Mouse (Mus musculus) left cerebral cortex, postnatal 25 days (tissue): ENCODE results near the gene Nepn. TPM values are rescaled to one million over a fixed set of nuclear protein-coding genes. Genes with fewer than 3 reads are reported as not detected.
"Not testable (repeated sequence)": the region's sequence is repeated elsewhere in the genome, so short reads cannot be mapped to it uniquely, and the experiment has no call there.

ENCODE experiments used
- DNase-seq, 2 experiments: peaks; one replicate each; pipeline ENCODE4 v3.0.0; 2022; ENCODE audit warnings: low spot score in 2 of 2, mixed read lengths in 1 of 2
- intact Hi-C: fragments of 180-260 bp; cut with DNase I; formaldehyde crosslinking; loops from one replicate; pipeline ENCODE4 v1.15.1; 2025
- total RNA-seq, 2 experiments: library from RNA; stranded (reverse); gene quantifications; 2 replicates each; pipeline ENCODE4 v1.2.3; 2021

Nepn gene
- total RNA-seq = not detected

DNA sequence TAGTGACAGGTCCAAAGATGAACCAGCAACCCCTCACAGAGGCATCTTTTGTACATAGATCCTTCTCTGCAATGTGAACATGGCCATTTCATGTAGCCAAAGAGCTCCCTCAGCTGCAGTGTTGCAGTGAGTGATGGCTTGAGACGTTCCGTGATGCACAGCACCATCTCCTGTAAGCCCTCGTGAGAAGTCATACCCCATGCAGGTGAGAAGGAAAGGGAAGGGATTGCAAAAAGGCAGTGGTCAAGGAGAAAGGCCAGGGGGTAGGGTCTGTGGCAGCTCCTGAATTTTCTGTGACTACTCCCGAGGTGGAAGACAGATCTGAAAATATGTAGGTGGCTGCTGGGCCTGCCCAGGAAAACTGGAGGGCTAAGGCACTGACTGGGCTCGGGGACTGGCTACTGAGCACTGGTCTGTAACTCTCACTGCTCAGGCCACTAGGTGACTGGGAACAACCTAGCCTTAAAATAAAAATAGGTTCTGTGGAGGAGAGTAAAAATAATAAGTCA is at the start of gene Nepn:
Nepn (plus strand) TSS at position 51 of the 509 bp plus-strand sequence.
- DNase-seq = no peak
- intact Hi-C loops = loop anchor here (5.0 to 10.0 kb wide), 4 partner anchors 172 to 597 kb away; partner anchors contain the start of gene Vgll2

DNA sequence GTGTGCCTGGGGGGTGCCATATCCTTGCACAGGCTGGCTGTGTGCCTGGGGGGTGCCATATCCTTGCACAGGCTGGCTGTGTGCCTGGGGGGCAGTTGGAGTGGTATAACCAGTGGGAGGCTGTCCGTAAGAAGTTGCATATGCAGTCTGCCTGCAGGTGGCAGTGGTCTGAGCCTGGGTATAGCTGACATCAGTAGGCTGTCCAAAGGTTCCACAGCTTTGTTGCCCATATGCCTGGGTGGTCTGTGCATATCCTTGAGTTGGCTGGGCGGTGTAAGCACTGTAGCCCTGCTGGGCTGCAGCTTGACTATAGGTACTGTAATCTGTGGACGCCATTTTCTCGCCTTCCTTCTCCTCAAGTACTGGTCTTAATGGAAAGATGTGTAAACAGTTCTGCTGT is 45.4 kb upstream of the Nepn start:
- intact Hi-C loops, DNase-seq: not testable (repeated sequence)

DNA sequence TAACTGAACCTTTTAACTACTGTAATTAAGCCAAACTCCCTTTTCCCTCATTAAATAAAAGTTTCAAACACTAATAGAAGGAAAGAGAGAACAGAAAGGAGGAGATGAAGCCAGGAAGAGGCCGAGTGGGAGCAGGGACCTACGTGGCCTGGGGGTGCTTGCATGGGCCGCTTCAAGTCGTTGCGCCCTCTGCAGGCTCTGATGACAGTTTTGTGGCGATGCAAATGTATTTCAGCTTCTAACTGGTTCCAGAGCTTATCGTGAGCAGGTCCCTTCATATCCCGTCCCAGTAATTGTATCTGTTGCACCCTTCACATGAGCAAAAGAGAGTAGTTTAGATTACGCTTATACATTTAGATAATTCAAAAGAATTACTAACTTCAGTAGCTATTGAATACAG is 35.6 kb upstream of the Nepn start:
- intact Hi-C loops = no loop called here
- no peak for DNase-seq

DNA sequence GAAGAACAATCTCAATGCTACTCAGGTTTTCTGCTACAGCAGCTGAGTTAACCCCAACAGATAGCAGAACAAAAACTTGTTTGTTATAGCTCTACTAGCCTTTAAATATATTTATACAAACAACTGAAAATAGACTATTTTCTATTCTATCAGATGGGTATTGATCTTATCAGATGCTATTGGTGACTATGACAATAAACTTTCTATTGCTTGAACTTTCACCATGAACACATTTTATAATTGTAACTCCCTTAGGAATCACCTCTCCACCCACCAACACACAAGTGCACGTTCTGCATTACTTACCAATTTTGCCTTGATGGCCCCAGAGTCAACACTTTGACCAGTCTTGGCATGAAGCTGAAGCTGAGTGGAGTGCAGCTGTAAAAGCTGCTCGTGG is 30.3 kb upstream of the Nepn start, which contains the start of gene Gm26741:
Gm26741 (plus strand) TSS at position 301 of the 400 bp plus-strand sequence.
- intact Hi-C loops = no loop called here
- no peak for DNase-seq

DNA sequence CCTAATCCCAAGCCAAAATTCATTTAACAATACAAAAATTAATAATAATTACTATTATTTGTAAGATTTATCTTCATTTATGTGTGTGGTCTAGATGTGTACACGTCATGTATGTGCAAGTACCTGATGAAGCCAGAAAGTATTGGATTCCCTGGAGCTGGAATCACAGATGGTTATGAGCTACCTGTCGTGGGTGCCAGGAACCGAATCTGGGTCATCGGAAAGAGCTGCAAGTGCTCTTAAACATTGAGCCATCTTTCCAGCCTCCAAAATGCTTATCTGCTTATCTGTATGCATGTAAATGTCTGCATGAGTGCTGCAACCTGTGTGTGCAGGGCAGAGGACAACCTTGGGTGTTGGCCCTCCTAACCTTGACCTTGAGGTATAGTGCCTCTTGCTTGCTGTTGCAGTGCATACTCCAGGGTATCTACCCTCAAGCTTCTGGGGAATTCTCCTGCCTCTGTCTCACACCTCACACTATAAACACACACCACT is 28.5 kb upstream of the Nepn start:
- intact Hi-C loops = no loop called here
- no peak for DNase-seq

DNA sequence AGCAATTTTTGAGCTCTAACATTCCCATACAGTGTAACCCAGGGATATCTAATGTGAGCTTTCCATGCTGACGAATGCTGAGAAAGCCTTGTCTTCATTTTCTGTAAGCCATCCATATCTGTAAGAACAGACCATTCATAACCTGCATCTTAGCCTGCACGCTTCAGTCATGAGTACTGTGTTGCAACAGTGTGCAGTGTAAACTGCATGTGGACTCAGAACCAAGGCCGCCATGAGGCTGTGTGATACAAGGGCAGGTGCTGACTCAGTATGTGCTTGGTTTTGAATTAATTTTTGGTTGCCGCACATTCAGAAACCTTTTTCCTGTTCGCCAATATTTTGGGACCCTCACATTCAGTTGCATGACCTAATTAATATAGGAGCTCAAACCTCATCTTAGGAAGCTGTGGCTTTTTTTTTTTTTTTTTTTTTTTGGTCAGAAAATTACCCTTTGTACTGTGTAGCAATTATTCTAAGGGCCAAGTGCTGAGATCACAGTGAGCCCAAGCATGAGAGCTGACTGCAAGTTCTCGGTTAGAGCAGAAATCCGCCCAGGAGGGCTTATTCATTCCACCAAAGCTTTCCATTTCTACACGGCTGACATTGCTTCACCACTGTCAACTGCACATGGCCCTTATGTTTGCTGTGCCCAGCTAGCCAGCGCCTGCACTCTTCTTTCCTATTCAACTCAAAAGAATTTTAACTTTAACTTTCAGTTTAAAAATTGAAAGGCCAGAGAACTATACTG is 27.7 kb upstream of the Nepn start:
- DNase-seq = no peak
- intact Hi-C loops = no loop called here

DNA sequence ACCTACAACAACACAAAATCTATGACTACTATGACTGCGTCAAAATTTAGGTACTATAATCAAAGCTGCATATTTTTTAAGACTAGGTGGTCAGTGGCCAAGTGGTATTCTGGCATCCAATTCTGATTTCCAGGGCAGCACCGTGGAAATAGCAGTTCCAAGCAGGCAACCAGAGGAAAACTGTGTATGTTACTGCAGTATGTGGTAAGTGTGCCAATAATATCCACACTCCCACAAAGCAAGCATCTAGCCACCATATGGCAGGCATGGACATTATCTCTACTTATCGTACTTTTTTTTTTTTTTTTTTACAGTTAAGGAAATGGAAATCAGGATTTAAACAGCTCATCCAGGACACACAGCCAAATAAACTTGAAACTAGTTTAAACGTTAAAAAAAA is 20.4 kb upstream of the Nepn start:
- DNase-seq = peak in 1 of 2 experiments; percentile 76
- intact Hi-C loops = no loop called here

DNA sequence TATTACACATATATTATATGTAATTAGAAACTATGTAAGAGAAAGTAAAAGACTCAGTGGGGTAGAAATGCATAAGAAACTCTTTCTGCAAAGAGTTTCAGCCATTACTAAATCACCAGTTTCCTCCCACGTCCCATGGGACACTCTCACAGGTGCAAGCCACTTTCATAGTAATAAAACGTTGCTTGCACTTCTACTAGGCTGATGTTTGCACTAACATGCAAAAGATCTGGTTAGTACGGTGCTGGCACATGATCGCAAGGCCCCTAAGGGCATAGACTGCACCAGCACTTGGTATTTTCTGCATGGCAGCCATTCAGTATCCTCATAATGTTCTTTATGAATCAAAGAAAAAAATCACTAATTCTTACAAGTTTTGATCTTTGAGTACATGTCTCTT is 14.9 kb upstream of the Nepn start:
- intact Hi-C loops = no loop called here
- DNase-seq = no peak

DNA sequence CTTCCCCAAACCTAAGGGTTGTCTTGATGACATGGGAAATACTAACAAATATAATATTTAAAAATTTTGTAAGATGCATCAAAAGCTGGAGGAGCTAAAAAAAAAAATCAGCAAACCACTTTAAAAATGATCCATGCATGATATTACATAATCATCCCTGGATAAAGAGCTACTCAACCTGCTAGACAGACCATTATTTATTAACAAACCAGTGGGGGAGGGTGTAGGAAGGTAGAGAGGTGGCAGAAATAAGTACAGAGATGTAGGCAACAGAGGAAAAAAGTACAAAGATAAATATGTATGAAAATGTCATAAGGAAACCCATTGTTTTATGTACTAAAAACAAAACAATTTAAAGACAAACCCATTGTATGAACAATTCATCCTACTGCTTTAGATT is 14.1 kb upstream of the Nepn start:
- intact Hi-C loops = no loop called here
- no peak for DNase-seq

DNA sequence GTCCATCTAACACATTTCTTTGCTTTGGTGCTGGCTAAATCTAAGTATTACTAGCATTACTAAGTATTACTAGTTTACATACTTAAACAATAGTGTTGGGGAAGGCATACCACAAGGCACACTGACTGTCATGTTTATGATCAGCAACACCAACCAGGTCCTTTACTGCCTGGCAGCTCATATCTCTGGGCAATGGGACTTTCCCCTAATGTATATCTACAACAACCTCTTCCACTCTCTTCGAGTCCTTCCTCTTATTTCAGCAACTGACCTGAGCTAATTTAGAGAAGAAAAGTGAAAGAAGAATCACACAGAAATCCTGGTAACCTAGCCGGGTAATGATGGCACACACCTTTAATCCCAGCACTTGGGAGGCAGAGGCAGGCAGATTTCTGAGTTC is 12.3 kb upstream of the Nepn start:
- intact Hi-C loops = no loop called here
- DNase-seq = no peak

DNA sequence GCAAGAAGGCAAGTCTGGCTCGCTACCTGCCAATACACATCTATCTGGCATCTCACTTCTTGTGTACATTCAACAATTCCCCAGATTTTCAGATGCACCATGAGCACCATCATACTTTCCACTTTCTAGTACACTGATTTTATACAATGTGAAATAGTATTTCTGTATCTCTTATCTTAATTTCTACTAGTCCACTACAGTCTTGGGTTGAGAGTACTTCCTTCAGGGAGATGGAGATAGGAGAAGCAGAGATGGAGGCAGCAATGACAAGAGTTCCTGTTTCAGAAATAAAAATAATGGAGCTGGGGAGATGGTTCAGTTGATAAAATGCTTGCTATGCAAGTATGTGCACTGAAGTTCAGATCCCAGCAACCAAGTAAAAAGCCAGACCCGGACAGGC is 11.0 kb upstream of the Nepn start:
- intact Hi-C loops = no loop called here
- DNase-seq = no peak

DNA sequence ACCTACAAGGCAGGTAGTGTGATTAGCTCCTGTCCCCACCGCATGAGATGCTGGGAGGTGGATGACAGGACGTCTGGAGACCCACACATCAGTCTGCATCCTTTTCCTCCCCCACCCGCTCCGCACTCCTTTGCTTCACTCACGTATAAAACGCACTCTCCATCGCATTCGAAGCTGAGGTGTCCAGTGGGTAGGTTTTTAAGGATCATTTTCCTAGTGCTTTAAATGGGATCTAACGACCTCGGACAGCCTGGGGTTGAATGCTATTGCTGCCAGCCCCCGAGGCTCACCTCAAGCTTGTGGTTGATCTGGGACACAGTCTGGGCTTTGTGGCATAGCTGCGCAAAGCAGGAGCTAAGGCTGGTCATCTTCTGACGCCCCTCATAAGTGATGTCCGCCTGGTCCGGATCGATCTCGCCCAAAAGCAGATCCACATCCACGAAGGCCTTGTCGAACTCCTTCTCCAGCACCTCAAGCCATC is 7.4 kb upstream of the Nepn start:
- peak in 1 of 2 experiments; percentile 56 for DNase-seq
- intact Hi-C loops = loop anchor here (10.0 kb wide), 1 partner anchor 357 kb away; the partner anchor contains the start of gene Vgll2

DNA sequence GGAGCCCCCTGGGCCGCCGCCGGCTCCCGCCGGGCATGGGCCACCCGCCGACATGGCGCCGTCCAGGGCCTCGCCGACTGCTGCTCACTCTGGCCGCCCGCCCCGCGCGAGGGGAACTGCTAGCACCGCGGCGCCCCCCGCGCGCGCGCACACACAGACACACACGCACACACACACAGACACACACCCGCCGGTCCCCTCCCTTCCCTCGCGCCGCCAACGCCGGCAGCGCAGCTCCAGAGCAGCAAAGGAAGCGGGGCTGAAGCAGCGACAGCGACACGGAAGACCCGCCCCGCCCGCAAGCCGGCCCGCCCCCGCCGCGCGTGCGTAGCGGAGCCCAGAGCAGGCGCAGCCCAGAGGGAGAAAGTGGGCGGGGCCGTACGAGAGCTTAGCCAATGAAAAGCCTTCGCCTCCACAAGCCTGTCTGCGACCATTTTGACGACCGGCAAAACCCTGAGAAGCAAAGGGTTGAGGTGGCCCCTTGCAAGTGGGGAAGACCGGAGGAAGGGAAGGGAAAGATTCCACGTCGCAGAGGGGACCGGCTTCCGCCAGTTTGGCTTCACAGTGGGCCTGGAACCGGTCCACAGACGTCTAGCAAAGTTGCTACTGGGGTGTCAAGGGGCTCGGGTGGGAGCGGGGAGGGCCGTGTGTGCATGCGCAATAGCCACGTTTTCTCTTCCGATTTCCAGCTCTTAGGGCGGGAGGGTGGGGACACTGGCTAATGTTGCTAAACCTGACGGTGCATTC is 6.8 kb upstream of the Nepn start, which contains the start of gene Gopc:
Gopc (minus strand) TSS at position 280 of the 747 bp plus-strand sequence.
- peak; percentile 98 to 99 for DNase-seq
- intact Hi-C loops = loop anchor here (1.0 to 10.0 kb wide), 3 partner anchors 35 to 357 kb away; partner anchors contain the start of genes Dcbld1, Nus1 and Vgll2

DNA sequence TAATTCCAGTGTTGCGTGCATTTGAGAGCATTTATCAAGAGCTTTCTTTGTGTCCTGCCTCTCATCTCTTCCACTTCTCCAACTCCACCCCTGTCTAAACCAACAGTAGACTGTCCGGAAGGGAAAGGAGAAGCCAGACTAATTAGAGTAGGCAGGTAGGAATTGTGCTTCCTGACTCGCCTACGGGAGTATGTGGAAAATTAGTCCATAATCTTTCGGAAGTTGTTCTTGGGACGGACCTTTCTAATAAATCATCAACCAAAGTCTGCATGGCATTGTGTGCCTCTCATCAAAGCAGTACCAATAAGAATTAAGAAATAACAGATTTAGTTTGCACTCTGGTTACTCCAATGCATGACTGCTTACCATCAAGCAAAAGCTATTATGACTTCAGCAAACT is 5.8 kb upstream of the Nepn start:
- intact Hi-C loops = loop anchor here (2.0 to 10.0 kb wide), 2 partner anchors 150 to 358 kb away; partner anchors contain the start of genes Dcbld1 and Vgll2

DNA sequence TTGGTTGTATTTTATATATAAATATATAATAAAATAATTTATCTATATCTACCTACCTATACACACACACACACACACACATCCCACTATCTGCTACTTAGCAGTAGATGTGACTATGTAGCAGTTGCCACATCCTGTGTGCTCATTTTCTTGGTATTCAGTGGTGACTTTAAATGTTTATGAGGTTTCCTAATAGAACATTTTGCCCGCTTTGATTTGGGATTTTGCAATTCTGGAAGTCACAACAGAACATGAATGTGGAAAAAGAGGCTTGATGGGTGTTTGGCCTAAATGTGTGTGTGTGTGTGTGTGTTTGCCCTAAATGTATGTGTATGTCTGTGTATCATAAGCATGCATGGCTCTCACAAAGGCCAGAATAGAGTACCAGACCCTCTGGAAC is 5.2 kb upstream of the Nepn start:
- no peak for DNase-seq
- intact Hi-C loops = loop anchor here (2.0 to 10.0 kb wide), 2 partner anchors 151 to 359 kb away; partner anchors contain the start of genes Dcbld1 and Vgll2

More for the DNA sequence above, 5.8 kb upstream of the Nepn start:
- no peak for DNase-seq

DNA sequence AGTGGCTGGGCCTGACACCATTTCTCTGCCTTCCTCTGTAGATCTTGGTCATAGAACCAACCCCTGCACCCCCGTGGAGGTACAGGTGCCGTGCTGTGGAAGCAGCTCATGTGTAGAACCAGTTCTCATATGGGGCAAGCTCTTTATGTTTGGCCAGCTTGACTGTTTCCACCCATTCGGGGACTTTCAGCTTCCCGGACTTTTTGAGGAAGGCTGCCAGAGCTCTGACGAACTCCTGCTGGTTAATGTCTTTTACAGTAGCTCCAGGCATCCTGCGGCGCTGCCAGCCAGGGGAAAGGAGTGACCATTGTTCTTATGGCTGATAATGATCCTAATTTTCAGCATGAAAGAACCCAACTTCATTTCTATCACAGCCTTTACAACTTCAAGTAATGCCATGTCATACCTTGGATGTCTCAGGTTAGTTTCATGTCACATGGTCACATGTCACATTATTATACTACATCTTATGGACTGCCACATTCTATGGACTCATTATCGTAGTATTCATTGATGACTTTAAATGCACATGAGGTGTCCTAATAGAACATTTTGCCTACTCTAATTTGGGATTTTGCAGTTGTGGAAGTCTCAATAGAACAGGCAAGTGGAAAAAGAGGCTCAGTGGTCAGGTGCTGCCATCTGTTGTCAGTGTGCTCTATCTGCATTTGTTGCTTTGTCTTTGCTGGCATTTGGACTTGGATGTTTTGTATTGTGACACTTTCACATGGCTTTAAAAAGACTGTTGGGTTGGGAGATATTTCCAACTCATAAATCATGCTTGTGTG is 3.8 kb upstream of the Nepn start:
- peak; percentile 54 to 63 for DNase-seq
- intact Hi-C loops = loop anchor here (5.0 to 10.0 kb wide), 4 partner anchors 168 to 593 kb away; partner anchors contain the start of gene Vgll2

DNA sequence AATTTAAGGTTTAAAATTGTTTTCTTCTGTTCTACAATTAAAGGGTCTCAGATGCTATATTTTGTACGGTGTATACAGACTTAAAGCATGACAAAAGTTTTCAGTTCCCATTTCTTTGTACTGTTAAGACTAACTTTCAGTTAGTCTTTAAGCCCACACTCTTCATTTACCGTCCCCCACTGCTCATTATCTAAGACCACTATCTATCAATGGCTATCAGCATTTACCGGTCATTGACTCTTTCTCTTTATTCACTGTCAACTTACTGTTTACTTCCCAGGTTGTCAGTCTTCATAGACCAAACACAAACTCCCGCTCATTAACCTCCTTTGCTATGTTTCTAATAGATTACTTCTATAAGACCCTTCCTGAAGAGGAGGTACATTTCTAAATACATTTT is 1.6 kb upstream of the Nepn start:
- DNase-seq = no peak
- intact Hi-C loops = loop anchor here (5.0 to 10.0 kb wide), 4 partner anchors 170 to 595 kb away; partner anchors contain the start of gene Vgll2

DNA sequence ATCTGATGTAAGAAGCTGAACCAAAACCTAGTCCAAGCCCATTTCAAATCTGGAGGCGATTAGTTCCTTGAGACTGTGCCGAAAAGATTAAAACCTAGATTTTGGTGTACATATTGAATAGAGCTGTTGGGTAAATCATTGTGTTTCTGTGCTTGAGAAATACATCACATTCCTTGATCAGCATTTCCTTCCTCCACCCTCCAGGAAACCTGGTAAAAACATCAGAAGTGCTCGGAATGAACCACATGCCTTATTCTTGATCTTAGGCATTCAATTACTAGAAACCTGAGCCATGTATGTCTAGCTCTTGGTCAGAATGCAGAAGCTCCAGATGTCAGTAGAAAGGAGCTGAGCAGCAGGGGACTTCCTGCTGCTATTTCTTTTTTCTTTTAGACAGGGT is 666 bp downstream of the Nepn start:
- DNase-seq = no peak
- intact Hi-C loops = loop anchor here (5.0 to 10.0 kb wide), 4 partner anchors 172 to 597 kb away; partner anchors contain the start of gene Vgll2

DNA sequence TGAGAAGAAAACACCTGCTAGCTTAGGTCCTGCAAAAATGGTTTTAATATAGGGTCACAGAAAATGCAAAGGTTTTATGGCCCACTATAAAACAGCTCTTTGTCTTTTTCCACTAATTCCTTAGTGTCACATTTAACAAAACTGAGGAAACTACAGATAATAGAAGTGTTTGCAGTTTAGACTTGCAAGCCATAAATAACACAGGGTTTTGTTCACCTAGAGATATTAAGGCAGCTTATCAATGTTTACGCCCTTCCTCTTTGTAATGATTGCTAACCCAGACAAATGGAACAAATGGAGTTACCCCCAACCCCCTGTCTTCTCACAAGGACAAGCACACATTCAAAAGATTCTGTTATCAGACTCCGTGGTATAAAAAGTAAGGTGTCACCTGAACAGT is 2.4 kb downstream of the Nepn start:
- DNase-seq = no peak
- intact Hi-C loops = no loop called here
